Mouse (Mus musculus) olfactory bulb, adult 2 months (tissue): Measurements from ENCODE around the gene Mybbp1a.

ENCODE experiments used
- CTCF ChIP-seq: fragments of 200-500 bp; IDR thresholded peaks from 2 replicates; pipeline ENCODE4 v1.5.1; 2012; ENCODE audit warnings: low read depth, mild to moderate bottlenecking, low read length, moderate library complexity; ENCODE audit not compliant: insufficient read depth
- POLR2A ChIP-seq: fragments of 200-500 bp; IDR thresholded peaks from 2 replicates; pipeline ENCODE4 v1.6.1; 2012; ENCODE audit warnings: mild to moderate bottlenecking, low read depth, low read length, moderate library complexity; ENCODE audit not compliant: insufficient read depth

- TF ChIP-seq POLR2A (no peak), CTCF (no peak)
Measured at GRCm38 (mm10) chr11:72428694-72429093, 12.5 kb upstream of the Mybbp1a start.
